Mouse (Mus musculus): ENCODE measurements around the gene Dlgap1. TPM values are rescaled to one million over a fixed set of nuclear protein-coding genes. Genes with fewer than 3 reads are reported as not detected.

The Dlgap1 gene
- polyA plus RNA-seq, 1 experiment from 2014 or later, result 0.03 TPM

DNA sequence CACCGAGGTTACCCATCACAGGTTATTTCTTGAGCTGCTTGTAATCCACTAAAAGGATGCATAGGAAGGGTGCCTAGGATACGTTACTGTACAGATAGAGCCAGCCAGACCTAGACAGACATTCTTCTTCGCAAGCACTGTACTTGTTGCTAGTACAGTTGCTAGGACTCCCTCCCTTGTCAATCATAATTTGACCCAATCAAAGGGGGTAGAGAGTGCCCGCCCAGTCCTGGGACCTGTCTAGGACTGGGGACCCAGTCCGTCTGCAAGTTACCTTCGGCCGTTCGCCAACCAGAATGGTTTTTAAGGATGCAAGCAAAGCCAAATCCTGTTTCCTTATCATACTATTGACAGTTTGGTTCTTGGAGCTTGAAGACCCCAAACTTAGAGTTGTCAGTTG lies 895.2 kb downstream of the Dlgap1 start:
- H3K27me3 ChIP-seq, result no peaks in the 10 kb centered on the region
- WGBS (ENCODE audit: insufficient replicate concordance), result 83% methylated on average over 8 of the region's 8 CpGs
- ATAC-seq (ENCODE audit: low read depth) (no peak), DNase-seq (no peak)
- H3K9me3 ChIP-seq (replicated peaks), result no peaks in the 10 kb centered on the region
- H3K27ac ChIP-seq, result no peak overlapping the region
- 0 out of 2 replicates have a peak, but pooled peaks cover 3% of the 10 kb centered on the region for H3K36me3 ChIP-seq
- no peak overlapping the region for H3K4me3 ChIP-seq (replicated peaks)
- H3K4me1 ChIP-seq (replicated peaks), result no peaks in the 10 kb centered on the region
- H3K4me2 ChIP-seq, result no peak overlapping the region
- H3K9ac ChIP-seq, result no peak overlapping the region

DNA sequence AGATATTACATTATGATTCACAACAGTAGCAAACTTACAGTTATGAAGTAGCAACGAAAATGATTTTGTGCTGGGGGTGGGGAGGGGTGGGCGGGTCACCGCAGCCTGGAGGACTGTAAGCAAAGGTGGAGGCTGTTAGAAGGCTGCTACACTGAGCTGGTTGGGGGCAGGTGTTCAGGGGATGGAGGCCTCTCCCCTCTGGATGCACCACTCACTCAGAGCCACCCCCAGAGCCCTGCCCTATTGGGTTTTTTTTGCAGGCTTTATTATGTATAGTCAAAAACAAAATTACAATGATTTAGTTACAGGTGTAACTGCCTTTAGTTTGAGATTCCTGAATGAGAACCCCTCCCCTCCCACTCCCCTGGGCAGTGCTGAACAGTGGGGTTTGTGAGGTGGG lies 895.8 kb downstream of the Dlgap1 start:
- Histone ChIP-seq H3K9ac (no peak overlapping the region), H3K4me2 (no peak overlapping the region), H3K4me3 (replicated peaks) (no peak overlapping the region), H3K36me3 (0 out of 2 replicates have a peak, but pooled peaks cover 3% of the 10 kb centered on the region), H3K4me1 (replicated peaks) (no peaks in the 10 kb centered on the region), H3K9me3 (replicated peaks) (no peaks in the 10 kb centered on the region), H3K27me3 (no peaks in the 10 kb centered on the region), H3K27ac (no peak overlapping the region)
- 57% methylated on average over 3 of the region's 3 CpGs for WGBS (ENCODE audit: insufficient replicate concordance)
- DNase-seq (no peak), ATAC-seq (ENCODE audit: low read depth) (no peak)

GRCm38 (mm10) chr17:70865060-70865604 lies 896.3 kb downstream of the Dlgap1 start:
- 64% methylated on average over 10 of the region's 10 CpGs for WGBS (ENCODE audit: insufficient replicate concordance)
- no peak overlapping the region for H3K4me3 ChIP-seq (replicated peaks)
- no peak for DNase-seq

GRCm38 (mm10) chr17:70866029-70866428 lies 897.2 kb downstream of the Dlgap1 start:
- Histone ChIP-seq H3K36me3 (0 out of 2 replicates have a peak, but pooled peaks cover 3% of the 10 kb centered on the region), H3K9ac (no peak overlapping the region)

More at GRCm38 (mm10) chr17:70865060-70865604, 896.3 kb downstream of the Dlgap1 start:
- Histone ChIP-seq H3K27me3 (no peaks in the 10 kb centered on the region), H3K9ac (no peak overlapping the region), H3K36me3 (0 out of 2 replicates have a peak, but pooled peaks cover 3% of the 10 kb centered on the region), H3K4me1 (replicated peaks) (no peaks in the 10 kb centered on the region), H3K9me3 (replicated peaks) (no peaks in the 10 kb centered on the region), H3K4me2 (no peak overlapping the region), H3K27ac (no peak overlapping the region)
- no peak for ATAC-seq (ENCODE audit: low read depth)

DNA sequence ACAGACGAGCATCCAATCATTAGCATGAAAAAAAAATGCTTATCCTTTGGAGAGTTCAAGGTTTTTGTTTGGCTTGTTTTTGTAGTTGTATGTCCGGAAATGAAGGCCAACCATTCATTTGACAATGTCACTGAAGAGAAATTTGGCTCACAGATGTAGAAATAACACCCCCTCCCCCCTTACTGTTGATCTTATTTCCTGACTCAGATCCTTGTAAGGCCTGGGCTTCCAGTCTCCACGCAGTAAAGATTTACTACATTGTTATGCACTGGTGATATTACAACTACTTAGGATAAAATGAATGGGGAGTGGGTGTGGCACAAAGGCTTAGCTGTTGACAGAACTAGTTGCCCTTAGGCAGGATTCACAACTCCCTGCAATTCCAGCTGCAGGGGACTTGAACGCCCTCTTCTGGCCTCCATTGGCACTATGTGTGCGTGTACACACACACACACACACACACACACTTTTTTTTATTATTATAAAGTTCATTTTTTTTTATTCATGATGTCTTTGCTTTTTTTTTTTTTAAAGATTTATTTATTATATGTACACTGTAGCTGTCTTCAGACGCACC lies 897.8 kb downstream of the Dlgap1 start:
- whole genome bisulfite sequencing (ENCODE audit: insufficient replicate concordance), result 70% methylated on average over 6 of the region's 6 CpGs
- Histone ChIP-seq H3K4me3 (replicated peaks) (no peak overlapping the region), H3K27me3 (no peaks in the 10 kb centered on the region), H3K27ac (no peak overlapping the region), H3K9me3 (replicated peaks) (no peaks in the 10 kb centered on the region), H3K4me2 (no peak overlapping the region), H3K9ac (no peak overlapping the region), H3K4me1 (replicated peaks) (no peaks in the 10 kb centered on the region), H3K36me3 (0 out of 2 replicates have a peak, but pooled peaks cover 3% of the 10 kb centered on the region)
- DNase-seq (no peak), ATAC-seq (ENCODE audit: low read depth) (no peak)

More at GRCm38 (mm10) chr17:70866029-70866428, 897.2 kb downstream of the Dlgap1 start:
- 62% methylated on average over 5 of the region's 5 CpGs for WGBS (ENCODE audit: insufficient replicate concordance)
- Histone ChIP-seq H3K27ac (no peak overlapping the region), H3K4me2 (no peak overlapping the region), H3K4me1 (replicated peaks) (no peaks in the 10 kb centered on the region), H3K27me3 (no peaks in the 10 kb centered on the region), H3K4me3 (replicated peaks) (no peak overlapping the region), H3K9me3 (replicated peaks) (no peaks in the 10 kb centered on the region)
- ATAC-seq (ENCODE audit: low read depth) (no peak), DNase-seq (no peak)

GRCm38 (mm10) chr17:70868577-70869229 lies 899.8 kb downstream of the Dlgap1 start:
- no peaks in the 10 kb centered on the region; the same call in 1 of the 2 replicates for H3K4me1 ChIP-seq (replicated peaks)
- H3K4me2 ChIP-seq, result no peak overlapping the region
- ATAC-seq (ENCODE audit: low read depth) (no peak), DNase-seq (no peak)
- H3K9ac ChIP-seq, result no peak overlapping the region
- no peaks in the 10 kb centered on the region for H3K27me3 ChIP-seq
- no peak overlapping the region for H3K27ac ChIP-seq
- no peak overlapping the region for H3K4me3 ChIP-seq (replicated peaks)
- no peaks in the 10 kb centered on the region for H3K36me3 ChIP-seq
- WGBS (ENCODE audit: insufficient replicate concordance), result 53% methylated on average over 5 of the region's 5 CpGs
- no peaks in the 10 kb centered on the region for H3K9me3 ChIP-seq (replicated peaks)

- no peak for DNase-seq
- no peak overlapping the region for H3K4me2 ChIP-seq
- no peak for ATAC-seq (ENCODE audit: low read depth)
- H3K4me3 ChIP-seq (replicated peaks), result no peak overlapping the region
- no peaks in the 10 kb centered on the region for H3K27me3 ChIP-seq
- H3K9me3 ChIP-seq (replicated peaks), result no peaks in the 10 kb centered on the region
- H3K27ac ChIP-seq, result no peak overlapping the region
- H3K36me3 ChIP-seq, result no peaks in the 10 kb centered on the region
- H3K4me1 ChIP-seq (replicated peaks), result no peaks in the 10 kb centered on the region; the same call in 1 of the 2 replicates
- no peak overlapping the region for H3K9ac ChIP-seq
- WGBS (ENCODE audit: insufficient replicate concordance), result 64% methylated on average over 4 of the region's 4 CpGs
These were observed 901.7 kb downstream of the Dlgap1 start for GRCm38 (mm10) chr17:70870581-70870980.

MicroRNAs encoded within 50 kb of the gene (microRNA counts, 519-probe panel; counts per million panel counts)
- 114 counts per million for microRNA mmu-miR-1195

Small RNA genes lying within 50 kb of the gene (microRNA-seq; reads per million reads assigned to microRNA genes)
- not detected for gene Mir1195
